Mouse (Mus musculus) left cerebral cortex, postnatal 4 days (tissue): Measurements from ENCODE around the gene Hhipl2. TPM values are rescaled to one million over a fixed set of nuclear protein-coding genes. Genes with fewer than 3 reads are reported as not detected.

ENCODE experiments used
- DNase-seq: peaks from one replicate; pipeline ENCODE4 v3.0.0-alpha.2; 2022
- intact Hi-C: fragments of 180-260 bp; cut with DNase I; formaldehyde crosslinking; loops from one replicate; pipeline ENCODE4 v1.15.1; 2025
- total RNA-seq, 2 experiments: library from RNA; stranded (reverse); gene quantifications; 2 replicates each; pipeline ENCODE4 v1.2.3; 2021

The Hhipl2 gene
- total RNA-seq, 2 experiments from 2014 or later, result 0.22 TPM; not detected in 1

GRCm38 (mm10) chr1:183453066-183453465 is 35.1 kb downstream of the Hhipl2 start:
- intact Hi-C loops, result no loop called here
- peak; percentile 24 for DNase-seq

Other genes with a start within 250 kb of the Hhipl2 start
- gene Disp1, start 196.7 kb upstream of the Hhipl2 start, total RNA-seq, result 1 to 10 TPM; 7.0 to 9.2 TPM
- 10 to 100 TPM; 69.5 to 90.3 TPM for gene Aida, start 121.6 kb upstream of the Hhipl2 start, total RNA-seq
- 10 to 100 TPM; 86.1 to 96.9 TPM for gene Brox, start 120.9 kb upstream of the Hhipl2 start, total RNA-seq
- 100 to 1,000 TPM; 210 to 221 TPM for gene Mia3, start 48.7 kb upstream of the Hhipl2 start, total RNA-seq
- 10 to 100 TPM; 21.1 to 24.0 TPM for gene Taf1a, start 29.2 kb upstream of the Hhipl2 start, total RNA-seq